Mouse (Mus musculus) intestine, embryonic 15.5 days (tissue): ENCODE results near the gene Kpna3. TPM values are rescaled to one million over a fixed set of nuclear protein-coding genes. Genes with fewer than 3 reads are reported as not detected.
"Not testable (repeated sequence)": the region's sequence is repeated elsewhere in the genome, so short reads cannot be mapped to it uniquely, and the experiment has no call there.

ENCODE experiments used
- ATAC-seq: fragments of 200-750 bp; cut with Nextera tagmentation; 2 replicates; pipeline ENCODE4 v1.8.0; 2017; ENCODE audit warnings: moderate TSS enrichment, moderate library complexity
- H3K27ac ChIP-seq: fragments of 300-500 bp; sonication (generic); 2 replicates; pipeline ENCODE4 v1.5.1; 2015; ENCODE audit warnings: mild to moderate bottlenecking, inconsistent platforms
- H3K27me3 ChIP-seq: fragments of 300-500 bp; sonication (generic); replicated peaks from 2 replicates; pipeline ENCODE4 v1.6.1; 2015; ENCODE audit warnings: inconsistent platforms
- H3K36me3 ChIP-seq: fragments of 300-500 bp; sonication (generic); 2 replicates; pipeline ENCODE4 v1.6.1; 2015; ENCODE audit warnings: inconsistent platforms
- H3K4me1 ChIP-seq: fragments of 300-500 bp; sonication (generic); replicated peaks from 2 replicates; pipeline ENCODE4 v1.6.1; 2015; ENCODE audit warnings: inconsistent platforms
- H3K4me2 ChIP-seq: fragments of 300-500 bp; sonication (generic); replicated peaks from 2 replicates; pipeline ENCODE4 v1.6.1; 2015; ENCODE audit warnings: mild to moderate bottlenecking, inconsistent platforms
- H3K4me3 ChIP-seq: fragments of 300-500 bp; sonication (generic); replicated peaks from 2 replicates; pipeline ENCODE4 v1.5.1; 2015; ENCODE audit warnings: inconsistent platforms
- H3K9ac ChIP-seq: fragments of 300-500 bp; sonication (generic); 2 replicates; pipeline ENCODE4 v1.6.1; 2015; ENCODE audit warnings: inconsistent platforms
- H3K9me3 ChIP-seq: fragments of 300-500 bp; sonication (generic); 2 replicates; pipeline ENCODE4 v1.6.1; 2016; ENCODE audit warnings: inconsistent platforms
- WGBS: fragments of 180-500 bp; shearing (Covaris S2); methylation state at CpG from one replicate; pipeline ENCODE4 v1.1.7; 2015; 5-methylcytosine and 5-hydroxymethylcytosine counted together
- polyA plus RNA-seq: library from polyadenylated mRNA; unstranded; fragments of >200 nt; fragmentation: Nextera tagmentation; extraction: Ambion mirVana; gene quantifications from 2 replicates; pipeline ENCODE4 v1.2.1, GENCODE M21; 2015

Gene Kpna3
- polyA plus RNA-seq, 1 experiment from 2014 or later = 47.1 TPM

DNA sequence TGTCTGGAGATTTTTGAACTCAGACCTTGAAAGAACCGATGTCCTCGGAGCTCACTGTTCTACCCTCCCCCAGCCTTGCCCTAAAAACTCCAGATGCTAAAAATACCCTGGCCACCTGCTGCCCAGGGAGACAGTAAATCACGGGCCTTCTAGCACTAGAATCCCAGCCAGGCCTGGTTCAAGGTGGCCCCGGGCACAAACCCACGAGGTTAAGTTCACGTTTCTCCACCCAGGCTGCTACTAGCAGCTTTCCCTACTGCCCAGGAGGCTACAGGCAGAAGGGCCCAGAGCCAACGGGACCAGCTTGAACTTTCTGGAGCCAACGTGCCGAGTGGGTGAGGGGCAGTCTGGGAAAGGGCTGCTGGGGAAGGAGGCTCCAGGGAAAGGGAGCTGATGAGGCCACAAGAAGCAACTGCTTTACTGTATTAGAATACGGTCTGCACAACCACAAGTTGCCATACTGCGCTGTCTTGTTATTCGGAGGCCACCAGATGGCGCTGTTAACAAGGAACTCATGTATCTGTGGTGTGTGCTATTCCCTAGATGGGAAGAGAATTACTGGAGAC lies 108.6 kb downstream of the Kpna3 start:
- 15% methylated on average over 13 of the region's 13 CpGs for WGBS
- ATAC-seq = peak; percentile 80
- H3K4me1 ChIP-seq = 0 out of 2 replicates have a peak, but pooled peaks cover 2% of the 10 kb centered on the region
- H3K27me3 ChIP-seq = no peaks in the 10 kb centered on the region
- H3K27ac ChIP-seq = no peak overlapping the region
- H3K36me3 ChIP-seq = no peaks in the 10 kb centered on the region
- H3K4me3 ChIP-seq = no peak overlapping the region
- no peaks in the 10 kb centered on the region for H3K9me3 ChIP-seq
- H3K4me2 ChIP-seq = peak overlapping the region; percentile 37
- no peak overlapping the region for H3K9ac ChIP-seq

DNA sequence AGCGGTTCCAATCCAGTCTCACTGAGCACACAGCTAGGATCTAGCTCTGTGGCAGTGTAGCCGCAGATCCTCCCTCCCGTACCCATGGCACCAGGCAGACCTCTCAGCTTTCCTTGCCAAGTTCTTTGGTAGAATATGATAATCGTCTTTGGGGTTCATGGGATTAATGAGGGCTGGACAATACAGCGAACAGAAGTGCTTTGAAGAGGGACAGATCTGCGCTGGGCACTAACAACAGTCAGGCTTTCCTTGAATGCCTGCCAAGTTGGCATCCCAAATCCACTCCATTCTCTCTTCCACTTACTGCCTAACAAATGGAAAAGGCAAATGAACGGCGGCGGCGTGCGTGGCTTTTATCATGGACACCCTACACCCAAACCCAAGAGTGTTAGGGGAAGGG lies 109.1 kb downstream of the Kpna3 start:
- 85% methylated on average over 11 of the region's 11 CpGs for WGBS
- H3K4me1 ChIP-seq = 0 out of 2 replicates have a peak, but pooled peaks cover 2% of the 10 kb centered on the region
- no peaks in the 10 kb centered on the region for H3K9me3 ChIP-seq
- 0 out of 2 replicates have a peak, but pooled peaks have one; percentile 4 for ATAC-seq
- no peak overlapping the region for H3K9ac ChIP-seq
- H3K27me3 ChIP-seq = no peaks in the 10 kb centered on the region
- H3K27ac ChIP-seq = no peak overlapping the region
- no peak overlapping the region for H3K4me2 ChIP-seq
- H3K36me3 ChIP-seq = no peaks in the 10 kb centered on the region
- H3K4me3 ChIP-seq = no peak overlapping the region

DNA sequence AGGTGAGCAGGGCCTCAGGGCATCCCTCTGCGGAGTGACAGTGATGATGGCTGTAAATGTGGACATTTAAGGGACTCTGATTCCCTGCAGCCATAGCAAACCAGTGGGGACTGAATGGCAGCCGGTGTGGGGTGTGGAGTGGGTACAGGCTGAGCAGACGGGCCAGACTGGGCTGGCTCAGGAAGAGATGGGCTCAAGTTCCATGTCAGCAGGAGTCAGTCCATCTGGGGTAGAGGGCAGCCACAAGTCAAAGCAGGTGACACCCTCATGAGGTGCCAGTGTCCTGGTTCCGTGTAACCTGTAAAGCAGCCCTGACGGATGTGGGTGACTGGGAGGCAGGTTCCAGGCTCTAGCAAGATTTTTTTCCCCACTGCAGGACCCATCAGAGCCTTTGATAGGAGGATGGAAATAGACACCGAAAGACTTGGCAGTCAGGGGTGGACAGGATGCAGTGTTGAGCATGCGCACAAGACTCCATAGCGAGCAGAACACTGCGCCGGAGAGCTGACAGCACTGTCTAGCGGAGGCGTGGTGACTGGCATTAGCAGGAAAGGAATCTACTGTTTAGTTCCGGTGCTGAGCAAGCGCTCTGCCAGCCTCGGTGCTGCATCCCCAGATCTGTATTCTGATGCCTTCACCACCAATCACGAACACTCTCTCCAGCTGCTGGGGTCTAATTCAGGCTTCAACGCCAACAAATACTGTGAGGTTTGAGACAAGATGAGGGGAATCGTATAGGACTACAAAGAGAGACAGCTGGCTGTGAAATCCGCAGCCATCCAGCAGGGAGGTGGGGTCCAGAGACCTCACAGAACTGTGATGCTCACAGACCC lies 111.8 kb downstream of the Kpna3 start:
- H3K4me3 ChIP-seq = peak overlapping the region; percentile 17; the same call in 1 of the 2 replicates
- no peaks in the 10 kb centered on the region for H3K9me3 ChIP-seq
- no peak overlapping the region for H3K27ac ChIP-seq
- H3K27me3 ChIP-seq = no peaks in the 10 kb centered on the region
- H3K4me2 ChIP-seq = peak overlapping the region; percentile 53
- peak; percentile 76 for ATAC-seq
- H3K9ac ChIP-seq = peak overlapping the region; percentile 20; the same call in 1 of the 2 replicates
- no peaks in the 10 kb centered on the region for H3K36me3 ChIP-seq
- 28% methylated on average over 19 of the region's 19 CpGs for WGBS
- 0 out of 2 replicates have a peak, but pooled peaks cover 2% of the 10 kb centered on the region for H3K4me1 ChIP-seq

DNA sequence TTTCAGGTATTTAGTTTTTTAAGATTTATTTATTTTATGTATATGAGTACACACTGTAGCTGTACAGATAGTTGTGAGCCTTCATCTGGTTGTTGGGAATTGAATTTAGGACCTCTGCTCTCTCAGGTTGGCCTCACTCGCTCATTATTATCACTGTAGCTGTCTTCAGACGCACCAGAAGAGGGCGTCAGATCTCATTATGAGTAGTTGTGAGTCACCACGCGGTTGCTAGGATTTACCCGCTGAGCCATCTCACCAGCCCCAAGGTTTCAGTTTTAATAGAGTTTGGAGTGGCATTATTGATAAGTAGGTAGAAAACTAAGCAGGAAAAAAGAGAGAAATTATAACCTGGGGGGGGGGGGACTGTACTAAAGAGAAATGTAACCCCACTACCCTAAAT lies 112.7 kb downstream of the Kpna3 start:
- H3K4me2 ChIP-seq, H3K9ac ChIP-seq, H3K4me3 ChIP-seq, H3K27me3 ChIP-seq, H3K36me3 ChIP-seq, H3K4me1 ChIP-seq, ATAC-seq, H3K27ac ChIP-seq, H3K9me3 ChIP-seq: not testable (repeated sequence)
- WGBS = 28% methylated on average over 6 of the region's 6 CpGs

DNA sequence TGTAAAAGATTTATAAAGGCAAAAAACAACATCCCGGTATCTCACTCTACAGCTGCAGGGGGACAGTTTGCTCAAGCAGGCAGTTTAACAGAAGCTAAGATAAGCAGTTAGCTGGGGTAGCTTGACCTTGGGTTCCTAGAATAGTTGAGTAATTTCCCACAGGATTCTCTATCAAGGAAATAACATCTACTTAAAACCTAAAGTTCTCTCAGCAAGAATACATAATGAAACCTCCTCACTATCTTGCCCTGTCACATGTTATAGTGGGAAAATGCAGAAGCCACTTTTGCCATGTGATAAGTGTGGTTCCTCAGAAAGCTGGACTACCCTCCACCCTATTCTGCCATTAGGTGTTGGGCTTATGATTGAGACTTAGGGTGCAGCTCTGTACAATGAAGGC lies 116.9 kb downstream of the Kpna3 start:
- Histone ChIP-seq H3K4me1 (0 out of 2 replicates have a peak, but pooled peaks cover 2% of the 10 kb centered on the region), H3K36me3 (no peaks in the 10 kb centered on the region), H3K4me2 (no peak overlapping the region), H3K27ac (no peak overlapping the region), H3K27me3 (no peaks in the 10 kb centered on the region), H3K4me3 (no peak overlapping the region), H3K9ac (no peak overlapping the region), H3K9me3 (no peaks in the 10 kb centered on the region)
- no peak for ATAC-seq
- 87% methylated on average over 1 of the region's 1 CpGs for WGBS

DNA sequence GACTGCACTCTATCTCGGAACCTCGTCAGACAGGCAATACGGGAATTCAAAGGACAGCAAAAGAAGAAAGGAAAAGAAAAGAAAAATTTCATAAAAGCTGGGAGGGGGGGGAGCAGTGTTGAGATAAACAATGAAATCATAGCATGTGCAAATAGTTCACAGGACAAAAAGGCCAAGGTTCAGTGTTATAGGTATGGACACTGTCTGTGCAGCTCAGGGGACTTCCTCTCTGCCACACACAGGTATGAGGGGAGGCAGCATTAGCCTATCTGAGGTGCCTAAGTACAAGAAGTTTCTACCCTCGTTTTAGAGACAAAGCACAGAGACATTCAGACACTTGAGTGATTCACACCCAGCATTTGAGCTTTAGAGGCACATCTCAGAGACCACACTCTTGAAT lies 118.5 kb downstream of the Kpna3 start:
- Histone ChIP-seq H3K4me1 (no peaks in the 10 kb centered on the region), H3K4me2 (no peak overlapping the region), H3K9me3 (no peaks in the 10 kb centered on the region), H3K27ac (no peak overlapping the region), H3K36me3 (no peaks in the 10 kb centered on the region), H3K4me3 (no peak overlapping the region), H3K9ac (no peak overlapping the region), H3K27me3 (no peaks in the 10 kb centered on the region)
- 0 out of 2 replicates have a peak, but pooled peaks have one; percentile 36 for ATAC-seq
- WGBS = 76% methylated on average over 4 of the region's 4 CpGs

DNA sequence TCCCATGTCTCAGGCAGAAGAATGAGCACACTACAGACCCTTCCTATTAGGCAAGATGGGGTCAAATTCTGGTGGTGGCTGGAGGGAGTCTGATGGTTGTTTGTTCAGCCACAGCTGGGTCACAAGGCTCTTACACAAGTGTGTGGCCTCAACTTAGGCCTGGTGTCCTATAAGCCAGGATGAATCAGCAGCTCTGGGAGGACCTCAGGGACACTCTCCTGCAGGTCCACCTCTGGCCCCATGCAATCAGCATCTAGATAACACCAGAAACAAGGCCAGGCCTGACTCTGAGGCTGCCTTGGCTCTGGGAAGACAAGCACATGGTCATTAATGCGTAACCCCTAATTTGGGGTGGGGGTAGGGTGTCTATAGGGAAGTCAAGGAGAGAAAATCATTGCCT lies 118.9 kb downstream of the Kpna3 start:
- ATAC-seq = peak; percentile 75
- WGBS = 62% methylated on average over 1 of the region's 1 CpGs
- Histone ChIP-seq H3K27ac (no peak overlapping the region), H3K9me3 (no peaks in the 10 kb centered on the region), H3K27me3 (no peaks in the 10 kb centered on the region), H3K9ac (no peak overlapping the region), H3K36me3 (no peaks in the 10 kb centered on the region), H3K4me2 (no peak overlapping the region), H3K4me1 (no peaks in the 10 kb centered on the region), H3K4me3 (no peak overlapping the region)

DNA sequence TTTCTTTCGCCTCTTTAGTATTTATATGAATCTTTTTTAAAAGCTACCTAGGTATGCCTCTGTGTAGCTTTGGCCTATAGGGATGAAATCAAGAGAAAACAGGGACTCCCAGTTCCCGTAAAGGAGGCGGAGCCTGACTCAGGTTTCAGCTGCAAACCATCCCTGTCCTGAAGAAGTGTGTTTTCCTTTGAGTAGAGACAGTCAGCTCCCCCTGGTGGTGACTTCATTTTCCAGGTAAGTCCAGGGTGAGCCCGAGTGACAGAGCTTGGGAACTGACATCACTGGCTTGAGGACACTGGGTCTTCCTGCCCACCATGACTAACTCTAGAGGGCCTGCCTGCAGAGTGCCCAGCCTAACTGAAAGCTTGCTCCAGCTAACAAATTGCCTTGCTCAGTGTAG lies 122.8 kb downstream of the Kpna3 start:
- Histone ChIP-seq H3K9me3 (no peaks in the 10 kb centered on the region), H3K36me3 (no peaks in the 10 kb centered on the region), H3K4me1 (no peaks in the 10 kb centered on the region), H3K27ac (no peak overlapping the region), H3K9ac (no peak overlapping the region), H3K27me3 (no peaks in the 10 kb centered on the region), H3K4me2 (no peak overlapping the region), H3K4me3 (no peak overlapping the region)
- WGBS = 33% methylated on average over 4 of the region's 4 CpGs
- peak; percentile 51; the same call in 1 of the 2 replicates for ATAC-seq

Other genes with a start within 250 kb of the Kpna3 start
- gene Sgcg, start 181.4 kb downstream of the Kpna3 start, polyA plus RNA-seq = 0.78 and 0.79 TPM in 2 replicates
- gene Arl11, start 130.1 kb downstream of the Kpna3 start, polyA plus RNA-seq = 0.78 and 1.1 TPM in 2 replicates
- 7.5 and 8.8 TPM in 2 replicates for gene Ebpl, start 79.4 kb downstream of the Kpna3 start, polyA plus RNA-seq
- 24.0 and 25.5 TPM in 2 replicates for gene Spryd7, start 117.0 kb upstream of the Kpna3 start, polyA plus RNA-seq
- 8.9 and 11.3 TPM in 2 replicates for gene Trim13, start 158.4 kb upstream of the Kpna3 start, polyA plus RNA-seq
- gene Kcnrg, start 167.6 kb upstream of the Kpna3 start, polyA plus RNA-seq = 0.31 and 0.73 TPM in 2 replicates